Mouse (Mus musculus) CD4-positive helper T cell, adult 2 months (primary cell): ENCODE measurements around the gene Ap4b1.
"Not testable (repeated sequence)": the region's sequence is repeated elsewhere in the genome, so short reads cannot be mapped to it uniquely, and the experiment has no call there.

ENCODE experiments used
- DNase-seq: peaks from one replicate; pipeline ENCODE4 v3.0.0-alpha.2; 2012; ENCODE audit warnings: low read depth, missing footprints, low spot score

The Ap4b1 gene

DNA sequence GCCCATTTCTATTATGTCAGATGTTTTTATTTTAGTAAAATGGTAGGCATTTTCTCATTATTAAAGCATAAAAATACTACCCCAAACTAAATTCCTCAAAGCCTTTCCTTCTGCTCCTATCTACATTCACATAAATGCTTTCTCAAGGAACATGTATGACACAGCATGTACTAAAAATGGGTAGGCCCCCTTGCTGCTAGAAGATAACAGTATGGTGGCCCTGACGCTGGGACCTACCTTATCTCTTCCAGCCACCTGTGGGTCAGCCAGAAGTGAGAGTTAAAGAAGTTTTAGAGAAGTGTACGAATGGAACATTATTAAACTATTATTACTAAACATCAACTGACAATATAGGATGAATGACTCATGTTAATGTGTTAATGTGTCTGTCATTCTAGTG lies 9.8 kb upstream of the Ap4b1 start:
- no peak for DNase-seq

DNA sequence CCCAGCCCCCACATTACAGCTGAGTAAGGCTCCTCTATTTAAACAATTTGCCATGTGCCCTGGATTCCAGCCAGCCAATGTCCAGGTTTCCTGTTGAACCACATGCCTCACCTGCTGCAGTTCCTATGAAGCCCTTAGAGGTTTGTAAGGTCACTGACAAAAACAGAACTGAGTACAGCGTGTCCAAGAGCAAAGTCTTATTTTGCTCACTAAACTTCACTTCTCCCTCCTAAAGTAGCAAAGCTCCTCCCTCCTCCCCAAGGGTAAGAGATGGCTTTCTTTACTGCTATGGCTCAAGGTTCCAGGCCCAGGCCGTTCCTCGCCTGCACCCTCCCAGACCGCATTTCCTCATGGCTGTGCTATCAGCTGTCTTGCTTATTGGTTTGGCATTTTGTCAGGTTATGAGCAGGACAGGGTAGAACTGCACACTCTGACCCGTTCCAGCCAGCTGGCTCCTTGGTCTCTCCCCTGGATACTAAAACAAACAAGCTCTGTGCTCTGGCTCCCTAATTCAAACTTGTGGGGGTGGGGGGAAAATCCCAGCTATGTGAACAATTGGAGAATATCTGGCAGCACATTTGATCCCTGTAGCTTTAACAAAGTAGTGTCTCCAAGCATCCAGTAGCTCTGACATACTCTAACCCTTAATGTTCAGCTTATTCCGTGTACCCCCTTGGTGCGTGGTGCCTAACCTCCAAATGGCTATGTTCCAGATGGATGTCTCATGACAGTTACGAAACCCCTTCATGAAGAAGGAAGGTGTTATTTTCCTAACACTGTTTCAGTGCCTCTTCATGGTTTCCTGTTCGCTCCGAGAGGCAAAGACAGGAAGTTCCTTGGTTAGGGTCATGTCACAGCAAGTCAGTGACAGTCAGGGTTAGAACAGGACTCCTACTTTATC lies 7.4 kb upstream of the Ap4b1 start:
- DNase-seq: peak; percentile 77

DNA sequence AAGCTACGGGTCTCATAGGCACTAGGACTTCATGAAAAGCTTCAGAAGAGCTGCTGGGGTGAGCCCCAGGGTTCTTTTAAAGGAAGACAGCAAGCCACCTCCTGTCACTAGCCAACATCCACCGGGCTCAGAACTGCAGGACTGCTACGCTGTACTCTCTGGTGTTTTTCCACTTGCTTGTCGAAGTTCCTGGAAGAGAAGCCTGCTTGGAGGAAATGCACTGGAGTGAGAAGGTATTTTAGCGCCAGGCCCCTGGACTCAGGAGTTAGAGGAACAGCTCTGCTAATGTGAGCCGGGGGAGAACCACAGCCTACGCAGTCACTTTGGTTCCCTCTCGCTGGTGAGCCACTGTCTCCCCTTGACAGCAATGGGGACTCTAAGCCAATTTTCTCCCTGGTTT lies 6.5 kb upstream of the Ap4b1 start:
- peak; percentile 29 for DNase-seq

DNA sequence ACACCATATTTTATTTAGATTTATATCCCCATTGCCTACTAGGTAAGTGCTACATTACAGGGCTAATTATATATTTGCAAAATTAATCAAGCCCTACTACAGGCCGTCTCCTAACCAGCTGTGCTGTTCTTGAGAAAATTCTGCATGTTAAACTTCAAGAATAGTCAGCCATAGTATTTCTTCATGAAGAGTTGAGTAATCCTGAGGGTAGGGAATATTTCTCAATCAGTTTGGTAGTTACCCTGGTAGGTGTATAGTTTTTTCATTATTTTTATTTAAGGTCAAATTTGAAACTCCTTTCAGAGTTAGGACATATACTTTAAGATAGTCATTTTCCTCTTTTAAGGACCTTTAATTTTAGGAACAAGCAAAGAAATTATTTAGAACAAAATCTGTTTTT lies 3.6 kb upstream of the Ap4b1 start:
- no peak for DNase-seq

DNA sequence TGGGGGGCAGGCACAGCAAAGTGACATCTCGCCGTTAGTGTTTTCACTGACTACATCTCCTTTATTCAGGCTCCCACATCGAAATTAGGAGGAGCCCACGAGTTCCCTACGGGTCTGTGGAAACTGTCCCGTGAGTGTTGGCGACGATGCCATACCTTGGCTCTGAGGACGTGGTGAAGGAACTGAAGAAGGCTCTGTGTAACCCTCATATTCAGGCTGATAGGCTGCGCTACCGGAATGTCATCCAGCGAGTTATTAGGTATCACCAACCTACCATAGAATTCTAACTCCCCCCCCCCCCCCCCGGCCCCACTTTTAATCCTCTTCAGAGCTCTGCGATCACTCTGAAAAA lies 455 bp downstream of the Ap4b1 start:
- DNase-seq: no peak

- DNase-seq: no peak
Measured at GRCm38 (mm10) chr3:103810967-103811366, 1.6 kb downstream of the Ap4b1 start.

DNA sequence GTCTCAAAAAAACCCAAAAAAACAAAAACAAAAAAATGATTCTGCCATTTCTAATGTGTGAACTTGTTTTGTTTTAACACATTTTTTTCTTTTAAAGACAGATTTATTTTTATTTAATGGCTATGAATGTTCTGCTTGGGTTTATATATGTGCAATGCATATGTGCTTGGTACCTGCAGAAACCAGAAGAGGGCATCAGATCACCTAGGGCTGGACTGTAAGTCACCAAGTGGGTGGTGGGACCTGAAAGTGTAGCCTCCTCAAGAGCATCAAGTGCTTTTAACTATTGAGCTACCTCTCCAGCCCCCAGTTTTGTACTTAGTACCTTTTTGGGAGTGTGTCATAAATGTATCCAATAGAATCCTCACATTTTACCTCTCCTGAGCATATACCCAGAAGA lies 18.2 kb downstream of the Ap4b1 start:
- peak; percentile 39 for DNase-seq

- DNase-seq: peak; percentile 38
Measured at GRCm38 (mm10) chr3:103829036-103829435, 19.7 kb downstream of the Ap4b1 start.

GRCm38 (mm10) chr3:103830681-103831080 lies 21.4 kb downstream of the Ap4b1 start:
- DNase-seq: peak; percentile 31

DNA sequence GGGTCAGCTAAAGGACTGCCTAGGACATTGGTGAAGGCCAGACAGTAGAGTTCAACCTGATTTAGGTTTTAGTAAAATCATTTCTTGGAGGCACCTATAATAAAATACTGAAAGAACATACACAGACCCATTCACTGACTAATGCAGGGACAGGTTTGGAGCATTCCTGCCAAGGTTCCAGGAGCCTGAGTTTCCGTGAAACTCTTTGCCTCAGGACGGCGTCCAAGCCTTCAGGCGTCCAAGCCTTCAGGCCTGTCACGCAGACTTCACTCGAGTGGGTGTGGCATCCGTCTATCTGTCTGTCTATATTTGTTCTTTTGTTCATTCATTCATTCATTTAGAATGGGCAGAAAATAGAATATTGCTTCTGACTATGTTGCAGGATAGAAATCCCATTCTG lies 21.8 kb downstream of the Ap4b1 start:
- DNase-seq: no peak

GRCm38 (mm10) chr3:103832426-103832825 lies 23.1 kb downstream of the Ap4b1 start, which contains the start of gene Bcl2l15:
TSS of gene Bcl2l15 (plus strand) at chr3:103832601.
- no peak for DNase-seq

DNA sequence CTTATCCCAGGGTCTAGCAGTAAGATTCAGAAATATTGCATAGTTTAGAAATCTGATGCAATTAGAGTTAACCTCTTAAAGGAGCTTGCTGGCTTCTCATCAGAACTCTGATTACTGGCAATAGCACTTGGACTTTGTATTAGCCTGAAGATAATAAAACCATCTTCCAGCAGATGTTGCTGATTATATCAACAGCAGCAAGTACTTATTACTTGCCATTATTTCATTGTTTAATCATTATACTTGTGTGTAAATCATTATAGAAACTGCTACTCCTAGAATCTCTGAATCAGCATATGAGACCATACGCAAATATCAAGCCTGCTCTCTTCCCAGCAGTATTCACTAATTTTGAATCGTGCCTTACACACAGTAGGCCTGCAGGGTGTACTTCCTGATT lies 24.7 kb downstream of the Ap4b1 start:
- DNase-seq: no peak

- DNase-seq: no peak
Measured at GRCm38 (mm10) chr3:103835272-103835950, 26.1 kb downstream of the Ap4b1 start.

DNA sequence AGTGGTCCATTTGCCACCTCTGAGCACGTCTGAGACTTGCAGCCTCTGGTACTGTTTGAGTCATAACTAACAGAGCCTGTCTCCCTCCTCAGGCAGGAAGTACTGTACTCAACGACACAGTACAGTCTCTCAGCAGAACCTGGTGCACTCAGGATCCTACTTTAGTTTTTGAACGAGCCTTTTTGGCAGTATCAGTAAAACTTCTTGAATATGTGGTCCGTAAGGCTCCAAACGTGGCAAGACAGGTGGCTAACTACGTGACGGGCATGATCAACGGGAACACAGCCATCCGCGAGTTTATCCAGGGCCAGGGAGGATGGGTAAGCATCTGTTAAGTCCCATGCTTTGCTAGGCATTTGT lies 26.6 kb downstream of the Ap4b1 start:
- DNase-seq: peak; percentile 9

DNA sequence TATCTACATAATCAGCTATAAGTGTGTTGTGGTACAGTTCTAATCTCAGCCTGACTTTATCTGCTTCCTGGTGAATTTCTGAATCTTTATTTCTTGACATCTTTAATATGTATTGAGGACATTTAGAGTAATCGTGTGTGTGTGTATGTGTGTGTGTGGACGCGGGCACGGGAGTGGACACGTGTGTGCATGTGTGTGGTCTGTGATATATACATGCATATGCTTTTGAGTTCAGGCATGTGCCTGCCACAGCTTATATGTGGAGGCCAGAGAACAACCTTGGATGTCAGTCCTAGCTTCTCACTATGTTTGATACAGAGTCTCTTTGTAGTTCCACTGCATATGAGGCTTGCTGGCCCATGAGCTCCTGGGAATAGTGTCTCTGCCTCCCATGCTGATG lies 27.1 kb downstream of the Ap4b1 start:
- no peak for DNase-seq

DNA sequence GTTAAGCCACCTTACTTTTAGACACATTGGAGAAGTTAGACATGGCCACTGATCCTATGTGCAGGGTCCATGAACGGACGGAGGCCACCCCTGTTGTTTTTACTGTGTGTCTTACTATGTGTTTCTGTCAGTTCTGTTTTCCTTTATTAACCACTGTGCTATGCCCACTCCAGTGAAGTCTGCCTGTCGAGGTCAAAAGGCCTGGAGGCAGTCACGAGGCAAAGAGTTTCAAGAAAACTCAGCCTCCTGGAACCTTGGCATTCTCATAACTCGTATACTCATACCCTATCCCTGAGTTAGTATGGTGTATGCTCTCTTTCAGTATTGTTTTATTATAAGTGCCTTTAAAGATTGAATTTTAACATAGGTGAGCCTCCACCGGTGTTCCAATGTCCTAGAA lies 30.4 kb downstream of the Ap4b1 start:
- DNase-seq: no peak

DNA sequence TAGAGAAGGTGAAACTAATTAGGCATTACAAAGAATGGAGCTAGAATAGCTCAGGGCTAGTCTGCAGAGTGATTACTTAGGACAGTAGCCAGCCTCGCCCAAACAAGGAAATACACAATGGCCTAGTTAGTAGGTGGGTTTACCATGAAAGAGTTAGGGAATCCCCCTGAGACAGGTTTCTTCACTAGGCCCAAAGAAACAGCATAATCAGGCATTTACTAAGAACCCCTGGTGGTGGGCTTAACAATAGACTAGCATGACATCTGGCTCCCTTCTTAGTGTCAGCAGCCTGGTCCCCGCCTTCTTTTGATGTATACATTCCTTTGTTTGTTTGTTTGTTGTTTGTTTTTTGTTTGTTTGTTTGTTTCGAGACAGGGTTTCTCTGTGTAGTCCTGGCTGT lies 30.9 kb downstream of the Ap4b1 start:
- not testable (repeated sequence) for DNase-seq

- DNase-seq: not testable (repeated sequence)
Measured at GRCm38 (mm10) chr3:103840946-103841345, 31.6 kb downstream of the Ap4b1 start.

- DNase-seq: peak; percentile 61
Measured at GRCm38 (mm10) chr3:103850644-103851363, 41.5 kb downstream of the Ap4b1 start.

DNA sequence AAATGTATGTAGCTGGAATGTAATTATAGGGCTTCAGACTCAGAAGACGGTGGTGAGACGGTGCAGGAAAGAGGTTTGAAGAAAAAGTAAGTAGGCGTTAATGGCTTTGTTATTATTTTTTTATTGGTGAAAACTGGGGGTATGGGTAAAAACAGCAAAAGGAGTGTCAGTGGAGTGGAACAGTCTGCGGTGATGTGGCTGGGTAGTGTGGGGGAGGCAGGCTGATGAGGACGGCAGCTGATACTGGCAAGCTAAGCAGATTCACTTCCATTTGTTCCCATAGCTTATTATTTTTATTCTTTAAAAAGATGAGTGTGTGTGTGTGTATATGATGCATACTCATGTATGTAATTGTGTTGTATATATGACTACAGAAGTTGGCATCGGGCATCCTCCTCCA lies 42.2 kb downstream of the Ap4b1 start:
- peak; percentile 61 for DNase-seq

GRCm38 (mm10) chr3:103851882-103852281 lies 42.6 kb downstream of the Ap4b1 start:
- DNase-seq: peak; percentile 63

- peak; percentile 93 for DNase-seq
Measured at GRCm38 (mm10) chr3:103852565-103853299, 43.4 kb downstream of the Ap4b1 start.
